Mouse (Mus musculus): ENCODE results near the gene BC004004. TPM values are rescaled to one million over a fixed set of nuclear protein-coding genes. Genes with fewer than 3 reads are reported as not detected.
A peak's percentile ranks its signal among the peaks of the same experiment; 100 is the strongest.
"Not testable (repeated sequence)": the region's sequence is repeated elsewhere in the genome, so short reads cannot be mapped to it uniquely, and the experiment has no call there.

The BC004004 gene
- polyA plus RNA-seq, 1 experiment, result 32.8 TPM

DNA sequence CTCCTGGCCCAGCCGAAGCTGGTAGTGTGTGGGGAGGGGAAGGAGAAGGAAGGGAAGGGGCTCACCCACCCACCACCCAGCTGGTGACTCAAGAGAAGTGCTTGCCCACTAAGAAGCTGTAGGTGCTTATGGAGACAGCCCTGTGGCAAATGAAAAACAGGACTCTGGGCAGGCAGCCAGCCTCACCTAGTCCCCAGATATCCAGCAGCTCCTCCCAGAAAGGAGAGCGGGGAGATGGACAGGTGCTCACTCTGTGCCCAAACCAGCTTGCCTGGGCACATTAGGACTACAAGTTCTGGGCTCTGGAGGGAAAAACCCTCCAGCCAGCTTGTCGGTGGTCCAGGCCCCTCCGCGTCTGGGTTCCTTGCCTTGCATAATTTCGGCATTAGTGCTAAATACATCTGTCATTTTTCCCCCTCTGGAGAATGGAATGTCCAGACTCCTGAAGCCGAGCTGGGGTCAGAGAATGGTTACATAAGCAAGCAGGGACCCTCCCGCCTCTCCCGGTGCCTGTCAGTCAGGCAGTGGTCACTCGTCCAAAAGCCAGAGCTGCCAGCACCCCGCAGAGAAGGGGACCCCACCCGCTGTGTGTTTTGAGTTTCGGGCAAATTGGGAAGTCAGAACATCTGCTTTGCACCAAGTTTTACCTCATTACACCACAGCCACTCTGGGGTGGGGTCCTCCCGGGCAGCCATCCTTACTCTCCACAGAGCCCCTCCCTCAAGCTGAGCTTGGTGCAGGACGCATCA is 36.6 kb downstream of the BC004004 start:
- no peak for TF ChIP-seq GATA1 (IDR thresholded peaks at IDR 0.05; ENCODE audit: low read length)

GRCm38 (mm10) chr17:29305871-29306270 is 37.3 kb downstream of the BC004004 start:
- no peak for TF ChIP-seq GATA1 (IDR thresholded peaks at IDR 0.05; ENCODE audit: low read length)

GRCm38 (mm10) chr17:29310056-29310623 is 41.6 kb downstream of the BC004004 start:
- no peak for TF ChIP-seq GATA1 (IDR thresholded peaks at IDR 0.05; ENCODE audit: low read length)

DNA sequence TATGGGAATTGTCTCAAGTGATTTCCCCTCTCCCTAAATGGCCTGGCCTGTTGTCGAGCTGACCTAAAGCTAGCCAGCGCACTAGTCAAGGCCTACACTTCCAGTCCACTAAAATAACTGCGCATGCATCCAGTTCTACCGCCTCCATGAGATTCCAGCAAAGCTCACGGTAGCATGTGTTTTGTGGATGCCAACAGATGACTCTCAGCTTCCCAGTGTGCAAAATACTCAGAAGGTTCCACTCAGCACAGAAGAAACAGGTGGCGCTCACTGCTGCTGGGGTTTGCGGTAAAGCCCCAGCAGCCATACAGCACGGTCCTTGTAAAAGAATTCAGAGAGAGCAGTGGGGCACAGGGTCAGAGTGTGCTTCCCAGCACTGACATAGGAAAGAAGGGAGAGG is 43.0 kb downstream of the BC004004 start:
- TF ChIP-seq GATA1 (IDR thresholded peaks at IDR 0.05; ENCODE audit: low read length), result no peak

GRCm38 (mm10) chr17:29312082-29312481 is 43.5 kb downstream of the BC004004 start:
- TF ChIP-seq GATA1 (IDR thresholded peaks at IDR 0.05; ENCODE audit: low read length), result no peak

GRCm38 (mm10) chr17:29313300-29313699 is 44.7 kb downstream of the BC004004 start:
- TF ChIP-seq GATA1 (IDR thresholded peaks at IDR 0.05; ENCODE audit: low read length), result no peak

DNA sequence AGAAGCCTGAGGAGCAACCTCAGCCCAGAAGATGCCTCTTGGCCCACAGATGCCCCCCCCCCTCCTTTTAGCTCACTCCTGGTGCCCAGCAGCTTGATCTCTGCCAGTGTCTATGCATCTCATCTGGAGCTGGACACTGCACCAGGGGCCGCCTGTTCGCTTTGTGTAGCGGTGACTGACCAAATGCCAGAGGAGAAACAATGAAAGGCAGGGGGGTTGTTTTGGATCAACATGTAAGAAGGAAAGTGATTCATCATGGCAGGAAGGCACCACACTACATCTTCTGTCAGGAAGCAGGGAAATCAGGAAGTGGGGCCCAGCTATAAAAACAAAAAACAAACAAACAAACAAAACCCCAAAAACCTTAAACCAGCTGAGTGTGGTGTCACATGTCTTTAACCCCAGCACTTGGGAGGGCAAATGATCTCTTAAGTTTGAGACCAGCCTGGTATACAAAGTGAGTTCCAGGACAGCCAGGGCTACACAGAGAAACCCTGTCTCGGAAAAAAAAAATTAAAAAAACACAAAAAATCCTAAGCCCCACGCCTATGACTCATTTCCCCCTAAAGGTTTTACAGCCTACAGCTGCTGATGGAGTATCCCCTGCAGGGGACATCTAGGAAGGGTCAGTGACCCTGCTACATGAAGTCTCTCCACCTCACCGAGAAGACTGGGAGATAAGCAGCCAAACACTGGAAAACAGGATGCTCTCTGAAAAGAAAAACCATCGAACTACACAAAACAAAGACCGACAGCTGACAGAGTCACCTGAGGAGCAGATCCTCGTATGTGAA is 47.3 kb downstream of the BC004004 start:
- no peak for TF ChIP-seq GATA1 (IDR thresholded peaks at IDR 0.05; ENCODE audit: low read length)

DNA sequence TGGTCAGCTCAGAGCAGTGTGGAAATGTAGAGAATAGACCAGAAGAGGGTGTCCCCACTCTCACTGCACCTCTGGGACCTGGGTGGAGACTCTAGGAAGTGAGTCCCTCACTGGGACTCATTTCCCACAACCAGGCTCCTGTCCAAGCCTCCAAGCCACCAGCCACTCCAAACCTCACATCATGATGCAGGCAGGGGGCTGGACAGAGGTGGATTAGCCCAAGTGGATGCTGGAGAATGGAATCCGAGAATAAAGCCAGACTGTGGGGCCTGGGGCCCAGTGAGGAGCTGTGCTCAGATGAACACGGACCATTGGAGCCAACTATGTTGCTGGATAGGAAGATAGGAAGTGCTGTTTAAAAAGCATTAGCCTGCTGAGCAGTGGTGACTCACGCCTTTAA is 48.3 kb downstream of the BC004004 start:
- no peak for TF ChIP-seq GATA1 (IDR thresholded peaks at IDR 0.05; ENCODE audit: low read length)

DNA sequence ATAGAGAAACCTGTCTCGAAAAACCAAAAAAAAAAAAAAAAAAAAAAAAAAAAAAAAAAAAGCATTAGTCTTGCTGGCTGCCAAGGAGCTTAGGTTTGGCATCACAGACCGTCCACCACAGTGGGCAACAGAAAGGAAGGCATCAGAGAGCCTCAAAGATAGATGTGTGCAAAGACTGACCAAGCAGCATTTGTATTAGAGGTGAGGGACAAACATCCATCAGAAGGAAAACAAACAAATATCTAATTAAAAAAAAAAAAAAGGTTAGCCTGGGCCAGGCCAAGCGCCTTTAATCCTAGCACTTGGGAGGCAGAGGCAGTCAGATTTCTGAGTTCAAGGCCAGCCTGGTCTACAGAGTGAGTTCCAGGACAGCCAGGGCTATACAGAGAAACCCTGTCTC is 48.8 kb downstream of the BC004004 start, which contains the start of gene Pi16:
Gene Pi16, plus strand, starts transcription at position 301 of the 400 bp plus-strand sequence.
- TF ChIP-seq GATA1 (IDR thresholded peaks at IDR 0.05; ENCODE audit: low read length), result not testable (repeated sequence)

DNA sequence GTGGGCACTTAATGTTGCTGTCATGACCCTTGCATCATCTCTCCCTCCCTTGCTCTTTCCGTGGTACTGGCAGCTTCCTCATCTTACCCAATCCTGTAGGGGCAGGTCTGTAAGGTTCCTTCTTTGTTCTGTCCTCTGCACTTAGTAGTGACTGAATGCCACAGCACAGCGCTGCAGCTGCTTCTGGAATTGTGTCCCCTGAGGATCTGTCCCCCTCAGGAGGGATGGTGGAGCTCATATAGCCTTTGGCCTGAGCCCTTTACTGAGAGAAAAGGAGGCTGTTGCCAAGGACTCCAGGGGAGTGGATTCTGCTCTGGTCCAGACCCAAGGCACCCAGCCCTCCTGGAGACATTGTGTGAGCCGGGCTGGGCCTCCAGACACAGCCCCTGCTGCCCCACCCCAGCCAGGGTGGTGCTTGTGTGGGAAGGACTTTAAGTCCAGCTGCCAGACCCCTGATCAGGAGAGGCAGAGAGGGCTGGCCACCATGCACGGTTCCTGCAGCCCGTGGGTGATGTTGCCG is 50.2 kb downstream of the BC004004 start:
- no peak for TF ChIP-seq GATA1 (IDR thresholded peaks at IDR 0.05; ENCODE audit: low read length)

DNA sequence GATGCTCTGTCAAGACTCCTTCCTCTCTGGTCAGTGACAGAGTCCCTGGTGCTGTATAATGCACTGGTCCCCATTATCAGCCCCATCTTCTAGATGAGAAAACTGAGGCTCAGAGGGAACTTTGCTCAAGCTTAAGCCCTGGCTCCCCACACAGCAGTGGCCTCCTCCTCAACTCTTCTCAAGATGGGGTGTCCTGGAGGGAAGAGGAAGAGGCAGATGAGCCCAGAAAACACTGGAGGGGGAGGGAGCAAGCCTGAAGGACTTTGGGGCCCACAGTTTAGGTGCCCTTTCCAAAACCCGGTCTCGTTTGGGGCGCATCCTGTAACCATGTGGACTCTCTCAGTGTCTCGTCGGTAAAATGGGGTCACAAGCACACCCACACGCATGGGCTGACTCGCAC is 50.9 kb downstream of the BC004004 start:
- TF ChIP-seq GATA1 (IDR thresholded peaks at IDR 0.05; ENCODE audit: low read length), result no peak

DNA sequence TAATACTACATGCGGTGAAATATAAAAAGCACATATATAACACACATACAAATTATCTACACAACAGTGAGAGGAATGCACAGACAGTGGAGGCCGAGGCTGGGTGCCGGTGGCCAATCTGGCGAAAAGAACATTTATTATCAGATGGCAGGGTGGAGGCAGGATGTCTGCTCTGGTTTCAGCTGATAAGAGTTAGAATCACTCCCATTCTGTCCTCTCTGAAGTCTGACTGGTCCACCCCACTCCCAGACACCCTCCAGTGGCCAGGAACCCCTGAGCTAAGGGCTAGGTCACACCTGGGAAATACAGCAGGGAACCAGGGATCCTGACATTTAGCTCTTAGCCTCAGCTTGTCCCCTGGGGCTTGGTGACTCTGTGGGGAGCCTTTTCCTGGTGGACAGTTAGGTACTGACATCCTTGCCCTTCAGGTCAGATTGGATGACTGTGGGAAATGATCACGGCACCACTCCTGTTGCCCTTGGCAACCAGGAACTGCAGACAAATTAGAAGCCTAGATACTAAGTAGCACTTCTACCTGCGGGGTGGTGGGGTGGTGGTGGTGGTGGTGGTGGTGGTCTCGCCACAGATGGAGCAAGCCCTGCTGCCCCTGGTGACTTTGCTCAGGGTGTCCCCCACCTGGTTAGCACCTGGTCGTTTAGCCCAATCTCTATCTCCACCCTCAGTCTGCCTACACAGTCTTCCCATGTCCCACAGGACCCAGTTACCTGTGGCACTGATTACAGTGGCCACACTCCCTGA is 51.5 kb downstream of the BC004004 start:
- TF ChIP-seq GATA1 (IDR thresholded peaks at IDR 0.05; ENCODE audit: low read length), result peak; percentile 91

DNA sequence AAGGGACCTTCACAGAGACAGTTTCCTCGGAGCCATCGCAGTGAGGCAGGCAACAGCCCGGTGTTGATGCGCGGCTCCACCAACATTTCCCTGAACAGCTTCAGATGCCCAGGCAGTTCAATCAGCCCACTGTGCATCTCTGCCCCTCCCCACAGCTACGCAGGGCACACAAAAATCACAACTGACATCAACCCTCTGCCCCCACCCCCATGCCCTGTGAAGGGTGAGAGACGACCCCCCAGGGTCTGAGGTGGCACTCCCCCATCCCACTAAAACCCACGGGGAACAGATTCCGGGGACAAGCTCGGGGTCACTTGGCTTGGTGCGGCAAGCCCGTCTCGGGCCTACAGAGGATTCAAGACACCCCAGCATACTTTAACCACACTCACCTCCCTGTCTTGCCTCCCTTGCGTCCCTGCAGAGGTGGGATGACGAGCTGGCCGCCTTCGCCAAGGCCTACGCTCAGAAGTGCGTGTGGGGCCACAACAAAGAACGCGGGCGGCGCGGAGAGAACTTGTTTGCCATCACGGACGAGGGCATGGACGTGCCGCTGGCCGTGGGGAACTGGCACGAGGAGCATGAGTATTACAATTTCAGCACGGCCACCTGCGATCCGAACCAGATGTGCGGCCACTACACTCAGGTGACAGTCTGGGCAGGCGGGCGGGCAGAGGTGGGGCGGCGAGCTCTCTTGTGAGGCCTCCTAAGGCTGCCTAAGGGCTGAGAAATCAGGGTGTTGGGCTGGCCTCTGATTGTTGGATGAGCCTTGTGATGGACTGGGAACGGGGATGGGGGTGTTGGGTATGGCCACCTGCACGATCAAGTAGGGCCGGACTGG is 53.4 kb downstream of the BC004004 start:
- no peak for TF ChIP-seq GATA1 (IDR thresholded peaks at IDR 0.05; ENCODE audit: low read length)

GRCm38 (mm10) chr17:29322603-29322962 is 54.0 kb downstream of the BC004004 start:
- TF ChIP-seq GATA1 (IDR thresholded peaks at IDR 0.05; ENCODE audit: low read length), result no peak

DNA sequence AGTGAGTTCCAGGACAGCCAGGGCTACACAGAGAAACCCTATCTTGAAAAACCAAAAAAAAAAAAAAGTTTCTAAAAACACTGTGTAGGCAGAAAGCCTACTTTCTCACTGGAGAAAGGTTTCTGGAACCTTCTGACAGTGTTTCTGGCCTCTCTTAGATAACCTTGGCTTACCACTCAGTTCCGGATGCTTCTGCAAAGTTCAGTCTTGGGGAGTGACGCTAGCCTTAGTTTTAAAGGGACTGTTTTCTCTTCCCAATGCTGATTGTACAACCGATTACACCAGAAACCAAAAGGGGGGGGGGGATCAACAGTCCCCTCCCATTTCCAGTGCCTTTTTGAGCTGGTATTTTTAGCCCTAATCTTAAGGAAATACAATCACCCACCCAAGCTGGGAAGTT is 55.0 kb downstream of the BC004004 start:
- TF ChIP-seq GATA1 (IDR thresholded peaks at IDR 0.05; ENCODE audit: low read length), result no peak

All from G1E-ER4 (cell line).